Mouse (Mus musculus) spleen, adult 10 weeks (tissue): ENCODE results near the gene Abhd14a. TPM values are rescaled to one million over a fixed set of nuclear protein-coding genes. Genes with fewer than 3 reads are reported as not detected.

Source experiments
- polyA plus RNA-seq: library from polyadenylated mRNA; stranded (reverse); fragments of 350-450 nt; fragmentation: Illumina TruSeq; extraction: RNeasy Lipid Tissue Mini Kit (QIAGEN cat#74804); gene quantifications from one replicate; pipeline ENCODE4 v1.2.3, GENCODE M21; 2015; ENCODE audit warnings: low replicate concordance; ENCODE audit not compliant: insufficient read depth

Gene Abhd14a
- polyA plus RNA-seq: 5.2 TPM

GRCm38 (mm10) chr9:106447348-106447747 is at the start of gene Abhd14a, which contains the start of gene Abhd14b:
Gene Abhd14a (minus strand): TSS chr9:106447678.
Gene Abhd14b (plus strand): TSS chr9:106447459.

GRCm38 (mm10) chr9:106476924-106477484 is 29.5 kb upstream of the Abhd14a start, which contains the start of gene Parp3:
Gene Parp3 (minus strand): TSS chr9:106476949.

GRCm38 (mm10) chr9:106475663-106476001 is 28.2 kb upstream of the Abhd14a start, which contains the start of gene Rrp9:
Gene Rrp9 (plus strand): TSS chr9:106475963.

GRCm38 (mm10) chr9:106465571-106466200 is 18.2 kb upstream of the Abhd14a start, which contains the start of gene Gpr62:
Gene Gpr62 (minus strand): TSS chr9:106465938.

DNA sequence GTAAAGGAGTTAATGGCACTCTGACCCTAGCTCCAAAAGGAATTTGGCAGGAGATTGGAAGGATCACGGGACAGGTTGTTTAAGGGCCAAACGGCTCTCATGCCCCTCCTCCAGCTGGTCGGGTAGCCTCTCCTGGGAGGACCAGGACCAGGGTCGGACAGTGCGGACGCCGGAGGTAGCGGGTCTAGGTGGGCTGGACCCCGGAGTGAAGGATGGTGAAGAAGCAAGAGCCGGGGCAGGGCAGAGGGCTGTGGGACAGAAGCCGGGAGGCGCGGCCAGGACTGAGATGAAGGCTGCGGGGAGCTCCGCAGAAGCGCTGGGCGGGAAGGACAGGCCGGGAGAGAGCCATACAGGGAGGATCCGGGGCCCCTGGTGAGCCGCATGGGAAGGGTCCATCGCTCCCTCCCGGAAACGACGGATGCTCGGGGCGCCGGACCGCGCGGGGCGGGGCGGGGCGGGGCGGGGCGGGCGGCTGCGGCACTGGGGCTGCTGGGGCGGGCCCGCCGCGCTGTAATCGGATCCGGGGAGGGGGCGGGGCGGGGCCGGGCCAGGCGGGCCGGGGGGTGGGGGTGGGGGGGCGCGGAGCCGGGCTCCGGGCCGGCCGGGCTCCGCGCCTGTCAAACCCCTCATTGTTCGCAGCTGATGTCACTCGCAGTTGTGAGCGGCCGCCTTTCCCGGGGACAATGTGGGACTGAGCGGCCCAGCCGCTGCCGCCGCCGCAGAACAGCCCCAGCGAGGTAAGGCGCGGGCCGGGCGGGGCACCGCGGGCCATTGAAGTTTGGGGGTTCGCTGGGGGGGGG is 6.0 kb upstream of the Abhd14a start, which contains the start of gene Pcbp4:
TSS of gene Pcbp4 (plus strand) at position 21 of the 800 bp plus-strand sequence.

GRCm38 (mm10) chr9:106429221-106430014 is 18.1 kb downstream of the Abhd14a start, which contains the start of gene Rpl29:
Gene Rpl29 (plus strand): TSS chr9:106429454.

Other genes starting within 250 kb of the Abhd14a start
- gene Ppm1m, start 247.9 kb downstream of the Abhd14a start, polyA plus RNA-seq: 67.1 TPM
- gene Twf2, start 244.6 kb downstream of the Abhd14a start, polyA plus RNA-seq: 53.0 TPM
- 31.3 TPM for gene Tlr9, start 225.1 kb downstream of the Abhd14a start, polyA plus RNA-seq
- gene Alas1, start 199.0 kb downstream of the Abhd14a start, polyA plus RNA-seq: 34.6 TPM
- 1.4 TPM for gene Poc1a, start 166.6 kb downstream of the Abhd14a start, polyA plus RNA-seq
- 29.6 TPM for gene Dusp7, start 79.0 kb downstream of the Abhd14a start, polyA plus RNA-seq
- 347 TPM for gene Rpl29, start 18.2 kb downstream of the Abhd14a start, polyA plus RNA-seq
- gene Acy1, start 9.4 kb downstream of the Abhd14a start, polyA plus RNA-seq: 5.5 TPM
- 19.7 TPM for gene Abhd14b, start 219 bp downstream of the Abhd14a start, polyA plus RNA-seq
- gene Pcbp4, start 5.6 kb upstream of the Abhd14a start, polyA plus RNA-seq: 2.1 TPM
- gene Gpr62, start 18.3 kb upstream of the Abhd14a start, polyA plus RNA-seq: not detected
- gene Rrp9, start 28.3 kb upstream of the Abhd14a start, polyA plus RNA-seq: 23.6 TPM
- gene Parp3, start 29.3 kb upstream of the Abhd14a start, polyA plus RNA-seq: 53.9 TPM
- gene Iqcf1, start 52.3 kb upstream of the Abhd14a start, polyA plus RNA-seq: not detected
- gene Iqcf5, start 66.9 kb upstream of the Abhd14a start, polyA plus RNA-seq: not detected
- not detected for gene Iqcf3, start 114.0 kb upstream of the Abhd14a start, polyA plus RNA-seq
- not detected for gene Iqcf4, start 123.3 kb upstream of the Abhd14a start, polyA plus RNA-seq
- gene Iqcf6, start 178.9 kb upstream of the Abhd14a start, polyA plus RNA-seq: not detected
- not detected for gene Grm2, start 208.4 kb upstream of the Abhd14a start, polyA plus RNA-seq
- gene Tex264, start 238.2 kb upstream of the Abhd14a start, polyA plus RNA-seq: 25.8 TPM